Mouse (Mus musculus): Measurements from ENCODE around the gene Sh3gl2.

DNA sequence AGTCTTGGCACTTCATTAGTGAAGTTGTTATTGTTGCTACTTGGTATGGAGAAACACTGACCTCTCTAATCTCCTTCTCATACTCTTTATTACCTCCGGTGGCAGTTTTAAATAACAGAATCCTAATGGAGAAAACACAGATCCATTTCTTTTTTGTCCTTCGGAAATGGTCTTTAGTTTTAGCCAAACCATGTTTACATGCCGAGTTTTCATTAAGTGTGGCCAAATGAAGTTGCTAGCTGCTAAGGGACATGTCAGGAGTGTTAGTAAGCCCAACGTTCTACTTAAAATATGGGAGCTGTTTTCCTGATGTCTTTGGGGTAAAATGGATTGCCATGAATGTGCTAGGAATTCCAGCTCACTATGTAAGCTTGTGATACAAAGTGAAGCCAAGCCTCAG, 86.4 kb downstream of the Sh3gl2 start:
- no peak for TF ChIP-seq EP300 (IDR thresholded peaks at IDR 0.05; ENCODE audit: low read depth)
- TF ChIP-seq CTCF (IDR thresholded peaks at IDR 0.05; ENCODE audit: low read depth), result no peak

All from liver, embryonic 14.5 days (tissue).